ENCODE assay signal across 8 mouse cellular contexts in the genomic region with DNA sequence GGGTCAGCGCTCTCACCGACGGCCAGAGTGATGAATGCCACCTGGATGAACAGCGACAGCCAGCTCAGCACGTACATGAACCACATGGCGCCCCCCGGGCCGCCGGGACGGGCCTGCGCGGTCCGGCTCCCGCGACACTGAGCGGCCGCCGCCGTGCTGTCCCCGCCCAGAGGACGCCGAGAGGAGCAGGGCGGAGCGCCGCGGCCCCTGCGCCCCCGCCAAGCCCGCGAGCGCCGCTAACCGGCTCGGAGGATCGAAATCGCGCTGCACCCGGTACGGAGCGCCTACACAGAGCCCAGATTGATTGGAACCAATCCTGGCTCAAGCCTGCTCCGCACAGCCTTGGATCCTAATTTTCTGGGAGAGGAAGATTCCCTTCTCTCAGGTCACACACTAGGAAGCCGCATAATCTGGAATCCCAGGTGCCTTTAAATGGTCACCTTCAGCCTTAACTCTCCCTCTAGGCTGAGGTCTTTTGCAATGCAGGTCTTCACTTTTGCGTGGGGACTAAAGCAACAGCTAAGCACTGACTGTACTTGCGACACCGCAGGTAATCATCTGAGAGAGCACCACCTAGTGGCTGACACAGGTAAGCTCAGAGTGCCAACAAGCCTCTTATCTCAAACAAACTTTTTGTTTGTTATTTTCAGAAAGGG. TPM values are rescaled to one million over a fixed set of nuclear protein-coding genes. Genes with fewer than 3 reads are reported as not detected.
DNase-seq lines count a peak whose midpoint lies in the region; ATAC-seq and TF ChIP-seq lines count a peak whose summit lies in the region.

Gene Tex261, minus strand, starts transcription at position 176 of the 656 bp plus-strand sequence.

- no peaks in the 10 kb centered on the region for H3K9me3 ChIP-seq in embryonic facial prominence, embryonic 15.5 days (replicated peaks)
- no peaks in the 10 kb centered on the region for H3K9me3 ChIP-seq in limb, embryonic 14.5 days (ENCODE audit: control insufficient read depth, low read length)
- H3K9me3 ChIP-seq in midbrain, postnatal 0 days (ENCODE audit: low read length): no peaks in the 10 kb centered on the region

- peak; percentile 88 for TF ChIP-seq CTCF in bone marrow, adult 2 months (IDR thresholded peaks at IDR 0.05; ENCODE audit: control insufficient read depth, insufficient read depth, low read length)
- TF ChIP-seq CTCF in midbrain, postnatal 0 days (IDR thresholded peaks at IDR 0.05): peak; percentile 79

- WGBS in bone marrow, adult 2 months: under 1% methylated on average over 30 of the region's 45 CpGs
- under 1% methylated on average over 45 of the region's 45 CpGs for WGBS in embryonic facial prominence, embryonic 15.5 days
- WGBS in limb, embryonic 14.5 days: under 1% methylated on average over 38 of the region's 45 CpGs
- whole genome bisulfite sequencing in midbrain, postnatal 0 days: under 1% methylated on average over 39 of the region's 45 CpGs

- peak; percentile 96 for ATAC-seq in embryonic facial prominence, embryonic 15.5 days (ENCODE audit: insufficient number of reproducible peaks, low FRiP score, low TSS enrichment, low read depth)
- peak; percentile 96 for ATAC-seq in limb, embryonic 14.5 days (ENCODE audit: low FRiP score, low read depth)
- ATAC-seq in midbrain, postnatal 0 days (ENCODE audit: low FRiP score): peak; percentile 92

- peak within 1 kb of the TSS; percentile 86 for H3K4me3 ChIP-seq in bone marrow, adult 2 months (replicated peaks; ENCODE audit: control insufficient read depth, low read depth, low read length)
- peak within 1 kb of the TSS; percentile 94 for H3K4me3 ChIP-seq in embryonic facial prominence, embryonic 15.5 days (replicated peaks)
- H3K4me3 ChIP-seq in limb, embryonic 14.5 days (replicated peaks; ENCODE audit: low read length): peak within 1 kb of the TSS; percentile 92
- H3K4me3 ChIP-seq in midbrain, postnatal 0 days (ENCODE audit: low read depth, low read length): peak within 1 kb of the TSS; percentile 71

- H3K4me1 ChIP-seq in bone marrow, adult 2 months (ENCODE audit: control insufficient read depth, insufficient read depth, low read length): no peaks in the 10 kb centered on the region; the same call in 1 of the 2 replicates
- peaks cover 22% of the 10 kb centered on the region for H3K4me1 ChIP-seq in embryonic facial prominence, embryonic 15.5 days
- peaks cover 13% of the 10 kb centered on the region for H3K4me1 ChIP-seq in limb, embryonic 14.5 days (ENCODE audit: control insufficient read depth, insufficient read depth, low read length)
- H3K4me1 ChIP-seq in midbrain, postnatal 0 days (ENCODE audit: insufficient read depth, low read length): peaks cover 11% of the 10 kb centered on the region; the same call in 1 of the 2 replicates

- DNase-seq in 416B (ENCODE audit: low read depth): peak; percentile 95
- peak; percentile 90 for DNase-seq in heart, adult 8-10 months (ENCODE audit: low spot score)
- peak; percentile 90 for DNase-seq in kidney, adult 9 months
- DNase-seq in limb, embryonic 14.5 days (ENCODE audit: low spot score): peak; percentile 92
- peak; percentile 91 for DNase-seq in midbrain, postnatal 0 days (ENCODE audit: low spot score)
- DNase-seq in spleen, postnatal 14 days (ENCODE audit: low spot score in 2 of 2): peak; percentile 84 to 86

- peaks cover 27% of the 10 kb centered on the region for H3K36me3 ChIP-seq in embryonic facial prominence, embryonic 15.5 days
- peaks cover 29% of the 10 kb centered on the region for H3K36me3 ChIP-seq in limb, embryonic 14.5 days (ENCODE audit: control insufficient read depth, insufficient read depth, low read length)
- H3K36me3 ChIP-seq in midbrain, postnatal 0 days (ENCODE audit: insufficient read depth, low read length): peaks cover 14% of the 10 kb centered on the region

- H3K27ac ChIP-seq in bone marrow, adult 2 months (ENCODE audit: control insufficient read depth, insufficient read depth, low read depth, low read length, poor library complexity): peak within 1 kb of the TSS; percentile 79
- peak within 1 kb of the TSS; percentile 85 for H3K27ac ChIP-seq in embryonic facial prominence, embryonic 15.5 days (replicated peaks)
- peak within 1 kb of the TSS; percentile 76 for H3K27ac ChIP-seq in limb, embryonic 14.5 days (replicated peaks; ENCODE audit: low read depth, low read length)
- H3K27ac ChIP-seq in midbrain, postnatal 0 days (ENCODE audit: low read depth, low read length): peak within 1 kb of the TSS; percentile 74

- H3K4me2 ChIP-seq in embryonic facial prominence, embryonic 15.5 days (replicated peaks): peak within 1 kb of the TSS; percentile 76
- H3K4me2 ChIP-seq in limb, embryonic 14.5 days (replicated peaks; ENCODE audit: low read depth, low read length, severe bottlenecking): peak within 1 kb of the TSS; percentile 88
- H3K4me2 ChIP-seq in midbrain, postnatal 0 days (ENCODE audit: low read depth, low read length, poor library complexity, severe bottlenecking): peak within 1 kb of the TSS; percentile 92

- H3K9ac ChIP-seq in embryonic facial prominence, embryonic 15.5 days: peak within 1 kb of the TSS; percentile 91
- H3K9ac ChIP-seq in limb, embryonic 14.5 days (ENCODE audit: low read depth, low read length, severe bottlenecking): peak within 1 kb of the TSS; percentile 93
- H3K9ac ChIP-seq in midbrain, postnatal 0 days (replicated peaks; ENCODE audit: low read length, poor library complexity, severe bottlenecking): peak within 1 kb of the TSS; percentile 82

- no peaks in the 10 kb centered on the region for H3K27me3 ChIP-seq in embryonic facial prominence, embryonic 15.5 days
- no peaks in the 10 kb centered on the region for H3K27me3 ChIP-seq in limb, embryonic 14.5 days (ENCODE audit: control insufficient read depth, insufficient read depth, low read length)
- H3K27me3 ChIP-seq in midbrain, postnatal 0 days (ENCODE audit: insufficient read depth, low read length): no peaks in the 10 kb centered on the region

- TF ChIP-seq POLR2A in bone marrow, adult 2 months (IDR thresholded peaks at IDR 0.05; ENCODE audit: borderline replicate concordance, control insufficient read depth, low read depth, low read length): peak; percentile 65; the same call in 1 of the 2 replicates
- peak; percentile 95; the same call in 1 of the 2 replicates for TF ChIP-seq POLR2A in limb, embryonic 14.5 days (IDR thresholded peaks at IDR 0.05; ENCODE audit: borderline replicate concordance, extremely low read depth, insufficient read depth, insufficient read length)

RNA-seq across cellular contexts. Expression of gene Tex261, which starts in this region (rescaled TPM):
- polyA plus RNA-seq in bone marrow, adult 2 months (2011; ENCODE audit: insufficient read depth, insufficient read length, low replicate concordance, missing spikeins): 23.5 and 30.4 TPM in 2 replicates
- 88.5 and 92.0 TPM in 2 replicates for polyA plus RNA-seq in embryonic facial prominence, embryonic 15.5 days (2015; fragmentation: Nextera tagmentation; extraction: Ambion mirVana)
- 100 to 1,000 TPM in 2 of 4 experiments, 10 to 100 TPM in 2; 91.3 to 107 (median 97.8) TPM for total RNA-seq in heart, adult 8-10 months (2022)
- 77.4 and 108 TPM in 2 replicates for polyA plus RNA-seq in limb, embryonic 14.5 days (2012; rRNA removed)
- 90.2 and 90.4 TPM in 2 replicates for polyA plus RNA-seq in limb, embryonic 14.5 days (2014; fragmentation: Nextera tagmentation; extraction: Ambion mirVana)
- total RNA-seq in midbrain, postnatal 0 days (2014; rRNA removed): 45.8 and 54.4 TPM in 2 replicates
- polyA plus RNA-seq in midbrain, postnatal 0 days (2015; fragmentation: Nextera tagmentation; extraction: Ambion mirVana): 66.8 and 71.4 TPM in 2 replicates

Comparison
In these comparisons a context has a peak if more than half of its experiments do, and no peak if none do; other contexts are left out.
1. Peak in every context shown above with its lines: DNase-seq, ATAC-seq, H3K4me3 ChIP-seq and H3K27ac ChIP-seq.